Mouse (Mus musculus) lung, adult 18-20 months (tissue): ENCODE results near the gene Tmc4.

Experiments
- DNase-seq, 2 experiments: peaks; one replicate each; pipeline ENCODE4 v3.0.0; 2022; ENCODE audit warnings: mixed read lengths in 2 of 2

The Tmc4 gene

DNA sequence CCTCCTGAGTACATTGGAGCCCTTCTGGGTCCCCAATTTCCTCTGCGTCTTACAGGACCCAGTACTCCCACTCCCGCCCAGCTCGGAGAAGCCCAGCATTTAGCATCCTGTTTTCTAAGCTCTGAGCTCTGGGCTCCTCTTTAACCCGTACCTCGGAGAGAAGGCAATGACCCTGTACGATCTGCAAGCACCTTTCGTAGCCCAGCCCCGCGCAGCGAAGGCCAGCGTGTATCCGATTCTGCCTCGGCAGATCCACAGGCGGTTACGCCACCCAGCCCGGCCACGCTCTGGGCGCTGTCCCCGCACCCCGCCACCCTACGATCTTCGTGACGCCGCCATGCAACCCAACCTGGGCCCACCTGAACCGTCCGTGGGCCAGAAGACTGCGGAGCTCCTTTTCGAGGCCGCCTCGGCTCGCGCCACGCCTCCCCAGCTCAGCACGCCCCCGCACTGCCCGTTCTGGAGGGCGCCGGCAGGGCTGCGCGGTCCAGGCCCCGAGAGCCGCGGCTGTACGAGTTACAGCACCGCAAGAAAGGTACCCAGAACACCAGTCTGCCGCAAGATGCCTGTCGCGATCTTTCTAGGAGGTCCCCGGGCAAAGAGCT is 15.1 kb upstream of the Tmc4 start, which contains the start of gene Tsen34:
Tsen34 (plus strand) TSS at position 482 of the 605 bp plus-strand sequence.
- no peak for DNase-seq

GRCm38 (mm10) chr7:3691919-3692318 is 14.6 kb upstream of the Tmc4 start:
- DNase-seq: no peak

DNA sequence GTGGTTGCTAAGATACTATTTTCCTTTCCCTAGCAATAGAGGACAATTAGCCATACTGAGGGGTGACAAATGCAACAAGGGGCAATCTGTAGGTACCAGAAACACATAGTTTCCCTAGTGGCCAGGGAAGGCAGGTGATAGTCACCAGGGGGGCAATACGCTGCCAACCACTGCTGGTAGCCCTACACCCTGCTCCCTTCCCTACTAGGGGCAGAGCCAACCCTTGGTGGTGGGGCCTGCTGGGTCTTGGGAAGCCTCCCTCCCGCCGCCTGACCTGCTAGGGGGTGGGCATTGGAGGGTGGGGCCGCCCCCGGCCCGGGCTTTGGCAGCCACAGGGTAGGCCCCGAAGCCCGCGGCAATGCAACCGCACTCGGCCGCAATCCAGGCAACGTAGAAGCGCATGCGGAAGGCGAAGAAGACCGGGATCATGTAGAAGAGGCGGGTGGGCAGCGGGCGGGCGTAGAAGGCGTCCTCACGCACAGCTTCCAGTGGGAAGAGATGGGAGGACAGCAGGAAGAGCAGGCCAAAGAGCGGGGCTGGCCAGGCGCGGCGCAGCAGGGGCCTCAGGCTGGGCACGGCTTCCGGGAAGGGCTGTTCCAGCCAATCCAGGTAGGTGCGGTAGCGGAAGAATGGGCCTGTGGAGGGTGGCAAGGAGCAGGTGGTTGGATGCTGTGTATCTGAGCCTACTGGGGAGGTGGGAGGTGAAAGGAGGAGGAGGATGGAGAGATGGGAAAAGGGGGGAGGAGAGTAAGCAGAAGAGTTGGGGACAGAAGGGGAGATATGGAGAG is 8.2 kb upstream of the Tmc4 start:
- no peak for DNase-seq

DNA sequence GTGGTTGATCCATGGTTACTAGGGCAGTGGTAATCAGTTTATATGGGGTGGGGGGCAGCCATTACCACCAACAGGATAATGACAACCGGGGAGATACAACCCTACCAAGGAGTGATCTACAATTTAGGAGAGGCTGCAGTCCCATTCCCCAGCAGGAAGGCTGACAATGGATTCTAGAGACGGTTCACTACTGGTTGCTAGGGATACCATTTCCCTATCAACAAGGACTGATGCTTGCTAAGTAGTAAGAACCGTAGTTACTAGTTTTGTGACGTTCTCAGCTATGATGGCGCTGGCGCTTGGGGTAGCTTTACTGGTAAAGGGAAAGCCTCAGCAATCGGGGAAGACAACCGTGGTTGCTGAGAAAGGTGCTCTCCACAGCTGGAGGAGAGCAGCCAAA is 7.3 kb upstream of the Tmc4 start:
- DNase-seq: no peak

GRCm38 (mm10) chr7:3683908-3684550 is 6.7 kb upstream of the Tmc4 start:
- no peak for DNase-seq

DNA sequence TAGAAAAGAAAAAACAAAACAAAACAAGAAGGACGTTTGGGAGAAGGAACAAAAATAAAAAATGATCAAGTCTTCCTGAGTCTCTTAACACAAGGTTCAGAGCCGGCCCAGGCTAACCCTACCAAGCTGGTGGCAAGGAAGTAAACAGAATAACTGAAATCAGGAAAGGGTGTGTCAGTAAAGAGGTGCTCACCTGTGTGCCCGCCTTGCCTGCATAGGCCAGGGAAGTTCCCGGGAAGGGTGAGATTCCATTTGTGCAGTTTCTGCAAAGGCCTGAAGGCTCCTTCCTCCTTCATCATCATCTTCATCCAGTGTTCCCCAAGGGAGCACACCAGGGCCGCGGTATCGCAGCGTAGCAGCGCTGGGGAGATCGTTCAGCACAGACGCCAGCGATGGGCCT is 982 bp downstream of the Tmc4 start:
- peak in 1 of 2 experiments; percentile 19 for DNase-seq

DNA sequence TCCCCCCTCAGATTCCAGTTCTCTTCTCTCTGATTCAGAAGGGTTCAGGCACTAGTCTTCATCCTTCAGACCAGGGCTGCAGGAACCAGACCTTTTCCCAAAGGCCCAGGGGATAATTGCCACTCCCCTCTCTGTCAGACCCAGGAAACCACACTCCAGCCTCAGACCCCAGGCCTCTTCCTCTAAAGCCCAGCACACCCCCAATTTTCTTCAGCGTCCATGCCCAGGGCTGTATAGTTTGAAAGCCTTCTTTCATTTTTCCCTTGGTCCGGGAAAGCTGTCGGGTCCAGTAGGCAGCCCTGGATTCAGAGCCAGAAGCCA is 2.2 kb downstream of the Tmc4 start:
- no peak for DNase-seq

DNA sequence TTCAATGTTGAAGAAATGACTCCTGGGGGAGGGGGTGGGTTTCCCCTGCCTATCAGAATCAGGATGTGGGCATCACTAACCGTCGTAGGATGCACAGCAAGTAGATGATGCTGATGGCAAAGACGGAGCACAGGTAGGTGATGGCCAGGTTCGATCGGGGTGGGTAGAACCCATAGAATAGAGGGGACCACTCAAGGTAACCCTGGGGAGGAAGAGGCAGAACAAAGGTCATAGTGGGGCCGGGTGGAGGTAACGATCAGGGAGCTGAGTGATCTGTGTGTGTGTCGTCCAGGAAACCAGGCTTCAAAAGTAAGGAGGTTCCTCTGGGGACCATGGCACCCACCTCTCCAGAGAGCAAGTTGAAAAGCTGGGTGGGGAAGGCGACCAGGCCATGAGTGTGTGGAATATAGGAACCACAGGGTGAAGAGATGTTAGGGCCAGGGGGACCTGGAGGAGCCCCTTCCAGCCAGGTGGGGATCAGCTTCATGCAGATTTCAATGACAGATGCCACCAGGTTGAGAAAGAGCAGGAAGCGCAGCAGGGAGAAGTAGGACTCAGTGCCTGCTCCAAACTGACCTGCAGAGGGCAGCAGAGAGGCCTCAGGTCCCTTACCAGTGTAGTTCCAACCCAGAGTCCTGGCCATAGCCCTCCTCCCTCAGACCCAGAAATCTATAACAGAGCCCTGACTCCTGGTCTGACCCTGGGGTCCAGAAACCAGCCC is 2.7 kb downstream of the Tmc4 start:
- DNase-seq: peak; percentile 75 to 85

DNA sequence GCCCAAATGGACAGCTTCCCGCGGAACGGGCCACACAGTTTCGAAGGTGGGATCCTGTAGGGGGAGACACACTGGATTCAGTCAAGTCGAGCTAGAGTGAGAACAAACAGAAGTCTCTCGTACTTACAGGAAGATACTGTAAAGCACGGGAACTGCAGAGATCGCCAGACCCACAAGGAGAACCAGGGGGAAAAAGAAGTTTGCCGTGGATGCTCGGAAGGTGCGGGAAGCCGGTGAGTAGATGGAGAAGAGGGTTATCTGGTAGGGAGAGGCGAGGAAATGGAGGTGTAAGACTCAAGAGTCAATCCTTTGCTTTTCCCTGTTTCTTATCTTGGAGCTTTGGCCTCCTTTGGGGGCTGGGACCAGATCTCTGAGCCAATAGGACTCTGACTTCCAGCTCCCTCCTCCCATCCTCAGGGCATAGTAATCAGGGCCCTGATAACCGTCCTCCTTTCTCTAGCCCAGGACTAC is 10.4 kb downstream of the Tmc4 start:
- no peak for DNase-seq

DNA sequence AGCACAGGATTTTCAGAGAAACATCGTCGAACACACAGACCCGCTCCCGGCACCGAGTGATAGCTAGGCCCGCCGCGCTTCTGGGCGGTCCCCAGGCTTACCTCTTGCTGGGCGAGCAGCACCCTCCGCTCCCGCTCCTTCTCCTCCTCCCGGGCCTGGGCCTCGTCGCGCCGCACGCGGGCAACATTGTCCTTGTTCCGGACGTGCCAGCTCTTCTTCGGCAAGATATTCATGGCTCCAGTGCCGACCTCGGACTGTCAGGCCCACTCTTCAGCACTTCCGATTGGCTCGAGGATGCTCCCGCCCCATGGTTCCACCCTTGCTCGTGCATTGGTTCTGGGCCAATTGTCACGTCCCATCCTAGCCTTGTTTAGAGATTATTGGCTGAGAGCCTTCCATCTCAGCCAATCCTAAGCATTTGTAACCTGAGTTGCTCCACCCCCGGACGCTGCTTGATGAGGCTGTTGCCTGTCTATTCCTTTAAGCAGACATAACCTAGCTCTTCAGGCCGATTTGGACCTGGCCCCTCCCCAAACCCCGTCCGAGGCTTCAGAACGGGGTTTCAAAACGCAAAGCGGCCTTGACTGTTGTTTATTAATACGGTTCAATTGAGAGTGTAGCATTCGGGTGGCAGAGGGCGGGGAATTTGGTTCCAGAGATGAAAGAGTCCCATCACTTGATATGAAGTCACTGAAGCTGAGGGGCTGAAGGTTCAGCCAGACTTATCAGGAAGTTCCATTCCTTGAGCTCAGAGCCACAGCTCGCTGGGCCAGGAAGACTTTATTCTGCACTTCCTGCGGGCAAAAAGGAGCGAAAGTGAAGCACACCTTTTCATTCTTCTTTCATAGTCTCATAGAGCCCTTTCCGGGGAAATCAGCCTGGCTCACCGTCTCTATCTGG is 11.9 kb downstream of the Tmc4 start, which contains the start of gene Leng1:
Leng1 (minus strand) TSS at position 626 of the 900 bp plus-strand sequence.
- peak; percentile 98 to 99 for DNase-seq

DNA sequence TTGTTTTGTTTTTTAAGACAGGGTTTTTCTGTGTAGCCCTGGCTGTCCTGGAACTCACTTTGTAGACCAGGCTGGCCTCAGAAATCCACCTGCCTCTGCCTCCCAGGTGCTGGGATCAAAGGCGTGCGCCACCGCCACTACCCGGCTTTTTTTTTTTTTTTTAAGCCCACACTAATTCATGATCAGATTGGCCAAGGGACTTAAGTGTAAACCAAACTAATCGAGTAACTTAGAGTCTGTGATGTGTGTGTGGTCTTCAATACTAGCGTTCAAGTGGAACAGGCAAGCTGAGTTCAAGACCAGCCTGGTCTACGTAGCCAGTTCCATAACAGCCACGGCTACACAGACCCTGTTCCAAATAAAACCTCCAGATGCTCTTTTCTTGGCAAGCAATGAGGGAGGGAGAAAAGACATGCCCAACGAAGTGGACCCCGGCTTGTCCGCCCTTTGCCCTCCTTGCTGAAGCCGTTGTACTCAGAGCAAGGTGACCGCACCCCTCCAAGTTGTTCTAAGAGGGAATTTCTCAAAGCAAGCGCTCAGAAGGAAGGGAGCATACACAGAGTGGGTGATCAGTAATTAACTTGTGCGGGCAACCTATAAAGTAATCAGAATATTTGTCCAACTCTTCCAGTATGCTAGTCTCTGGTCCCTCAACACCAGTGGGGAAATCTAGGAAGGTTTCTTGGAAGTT is 12.7 kb downstream of the Tmc4 start:
- peak; percentile 17 to 26 for DNase-seq

DNA sequence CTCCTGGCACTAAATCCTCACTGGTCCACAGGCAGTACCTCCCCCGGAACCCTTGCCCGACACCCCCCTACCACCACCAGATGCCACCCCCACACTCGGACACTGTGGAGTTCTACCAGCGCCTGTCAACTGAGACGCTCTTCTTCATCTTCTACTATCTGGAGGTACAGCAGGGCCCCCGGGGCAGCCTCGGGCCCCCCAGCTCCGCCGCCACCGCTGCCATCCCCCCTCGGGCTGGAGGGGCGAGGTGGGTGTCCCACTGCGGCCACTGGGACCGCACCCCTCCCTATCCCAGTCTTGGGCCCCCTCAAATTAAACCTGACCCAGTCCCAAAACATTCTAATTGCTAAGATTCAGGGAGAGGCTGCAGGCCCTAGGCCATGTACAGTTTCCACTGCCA is 18.8 kb downstream of the Tmc4 start:
- no peak for DNase-seq

DNA sequence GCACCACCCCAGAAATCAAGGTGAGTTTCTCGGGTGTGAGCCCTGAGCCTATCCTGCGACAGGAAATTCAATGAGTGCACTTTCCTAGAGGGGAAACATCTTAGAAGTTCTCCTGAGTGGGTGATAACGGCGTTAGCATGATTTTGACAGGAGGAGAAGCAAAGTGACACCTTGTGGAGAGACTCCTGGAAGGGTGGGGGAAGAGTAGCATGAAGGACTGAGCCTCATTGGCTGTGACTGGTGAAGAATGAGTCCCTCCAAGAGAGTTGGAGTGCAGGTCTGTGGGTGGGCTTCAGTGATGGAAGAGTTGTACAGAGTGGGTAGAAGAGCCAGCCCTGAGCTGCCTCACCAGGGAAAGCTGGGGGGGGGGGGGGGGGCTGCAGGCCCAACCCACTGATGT is 20.4 kb downstream of the Tmc4 start:
- DNase-seq: no peak

- DNase-seq: no peak
Observed at GRCm38 (mm10) chr7:3646641-3647040, 30.7 kb downstream of the Tmc4 start.

- no peak for DNase-seq
Observed at GRCm38 (mm10) chr7:3646188-3646587, 31.2 kb downstream of the Tmc4 start.

DNA sequence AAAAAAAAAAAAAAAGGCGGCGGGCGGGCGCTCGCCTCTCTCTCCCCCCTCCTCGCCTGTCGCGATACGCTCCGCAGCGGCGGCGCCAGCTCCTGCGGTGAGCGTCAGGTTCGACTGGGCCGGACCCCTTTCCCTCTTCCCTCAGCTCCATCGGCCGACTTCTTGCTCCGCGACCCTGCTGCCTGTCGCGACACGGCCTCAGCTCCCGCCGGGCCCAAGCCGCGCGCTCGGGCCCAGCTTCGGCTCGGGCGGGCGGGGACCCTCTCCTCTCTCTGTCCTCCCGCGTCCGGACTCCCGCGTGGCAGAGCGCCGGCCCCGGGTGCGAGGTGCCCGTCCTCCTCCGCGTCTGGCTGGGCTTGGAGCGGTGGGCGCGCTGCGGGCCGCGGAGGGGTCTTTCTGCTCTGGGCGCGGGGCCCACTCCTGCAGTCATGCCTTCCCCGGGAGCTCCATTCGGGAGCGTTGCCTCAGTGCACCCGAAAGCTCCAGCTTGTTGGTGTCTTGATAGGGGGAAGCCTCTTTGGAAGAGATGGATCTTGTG is 31.8 kb downstream of the Tmc4 start:
- no peak for DNase-seq

GRCm38 (mm10) chr7:3644672-3645487 is 32.5 kb downstream of the Tmc4 start, which contains the start of gene Cnot3:
Gene Cnot3 (plus strand): TSS chr7:3645268.
- DNase-seq: peak; percentile 100

DNA sequence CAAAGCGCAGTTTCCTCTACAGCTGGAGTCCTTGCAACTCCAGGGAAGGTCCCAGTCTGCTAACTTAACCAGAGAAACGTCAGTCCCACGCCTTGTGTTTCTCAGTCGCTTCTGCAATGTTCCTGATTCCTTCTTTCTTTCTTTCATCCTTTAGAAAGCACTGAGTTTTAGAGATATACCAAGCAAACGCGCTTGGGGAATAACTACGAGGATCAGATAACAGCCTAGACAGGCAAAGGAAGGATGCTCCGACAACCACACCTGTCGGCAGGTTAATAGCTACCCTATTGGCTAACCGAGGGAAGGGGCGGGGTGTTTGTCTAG is 33.0 kb downstream of the Tmc4 start:
- DNase-seq: no peak

DNA sequence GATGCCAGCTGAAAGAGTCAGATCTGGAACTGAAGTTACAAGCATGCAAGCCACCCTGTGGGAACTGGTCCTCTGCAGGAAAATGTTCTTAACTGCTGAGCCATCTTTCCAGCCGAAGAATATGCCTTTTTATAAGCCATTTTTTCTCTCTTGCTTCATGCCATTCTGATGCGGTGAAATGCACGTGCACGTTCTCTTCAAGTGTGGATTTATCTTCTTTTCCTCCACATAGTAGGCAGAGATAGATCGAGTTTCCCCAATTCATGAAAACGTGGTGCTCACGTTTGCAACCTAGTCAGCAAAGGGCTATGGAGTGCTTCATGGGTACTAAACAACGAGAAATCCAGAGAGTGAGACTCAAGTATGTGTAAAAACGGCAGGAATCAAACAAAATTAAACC is 33.5 kb downstream of the Tmc4 start:
- DNase-seq: no peak

DNA sequence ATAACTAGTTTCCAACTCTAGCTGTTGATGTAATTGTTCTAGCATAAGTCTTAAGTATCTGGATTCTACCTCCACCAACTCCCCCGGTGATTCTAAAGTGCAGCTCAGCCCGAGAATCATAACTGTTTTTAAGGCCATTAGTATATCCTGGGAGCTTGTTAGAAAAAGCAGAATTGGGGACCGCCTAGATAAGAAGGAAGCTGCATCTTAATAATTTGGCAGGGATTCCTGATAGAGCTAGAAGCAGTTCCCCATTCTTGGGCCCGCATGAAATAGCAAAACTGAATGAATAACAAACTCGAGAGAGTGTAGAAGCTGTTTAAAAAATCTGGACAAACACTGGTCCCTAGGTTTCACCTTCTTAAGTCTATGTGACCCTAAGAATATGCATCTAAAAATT is 33.9 kb downstream of the Tmc4 start:
- no peak for DNase-seq

- no peak for DNase-seq
Observed at GRCm38 (mm10) chr7:3630478-3630815, 46.9 kb downstream of the Tmc4 start.
